Mouse (Mus musculus) layer of hippocampus, postnatal 36 days (tissue): ENCODE measurements around the gene Itpr2. TPM values are rescaled to one million over a fixed set of nuclear protein-coding genes. Genes with fewer than 3 reads are reported as not detected.
A peak's percentile ranks its signal among the peaks of the same experiment; 100 is the strongest.

Experiments
- DNase-seq, 2 experiments: peaks; one replicate each; pipeline ENCODE4 v3.0.0; 2022
- total RNA-seq, 2 experiments: library from RNA; stranded (reverse); gene quantifications; 2 replicates each; pipeline ENCODE4 v1.2.3; 2021

Itpr2 gene
- total RNA-seq, 2 experiments from 2014 or later = 15.7 to 21.3 TPM

GRCm38 (mm10) chr6:146083056-146083961, 418.7 kb downstream of the Itpr2 start:
- DNase-seq = no peak

GRCm38 (mm10) chr6:146082476-146082875, 419.5 kb downstream of the Itpr2 start:
- no peak for DNase-seq

DNA sequence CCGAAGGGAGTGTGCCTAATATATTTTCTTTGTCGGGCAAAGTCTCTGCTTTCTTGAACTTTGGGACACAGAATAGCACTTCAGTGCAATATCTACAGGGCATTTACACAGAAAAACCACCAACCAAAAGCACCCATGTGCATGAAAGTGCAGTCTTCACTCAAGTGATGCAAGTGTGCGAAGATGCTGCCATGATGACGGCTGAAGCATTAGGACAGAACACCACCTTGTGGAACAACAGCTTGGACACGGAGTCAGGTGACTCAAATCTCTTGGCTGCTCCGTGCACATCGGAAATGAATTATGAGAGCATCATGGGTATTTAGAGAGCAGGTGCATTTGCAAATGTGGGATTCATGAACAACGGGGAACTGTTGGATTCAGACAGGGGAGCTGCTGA, 420.4 kb downstream of the Itpr2 start:
- DNase-seq = no peak

DNA sequence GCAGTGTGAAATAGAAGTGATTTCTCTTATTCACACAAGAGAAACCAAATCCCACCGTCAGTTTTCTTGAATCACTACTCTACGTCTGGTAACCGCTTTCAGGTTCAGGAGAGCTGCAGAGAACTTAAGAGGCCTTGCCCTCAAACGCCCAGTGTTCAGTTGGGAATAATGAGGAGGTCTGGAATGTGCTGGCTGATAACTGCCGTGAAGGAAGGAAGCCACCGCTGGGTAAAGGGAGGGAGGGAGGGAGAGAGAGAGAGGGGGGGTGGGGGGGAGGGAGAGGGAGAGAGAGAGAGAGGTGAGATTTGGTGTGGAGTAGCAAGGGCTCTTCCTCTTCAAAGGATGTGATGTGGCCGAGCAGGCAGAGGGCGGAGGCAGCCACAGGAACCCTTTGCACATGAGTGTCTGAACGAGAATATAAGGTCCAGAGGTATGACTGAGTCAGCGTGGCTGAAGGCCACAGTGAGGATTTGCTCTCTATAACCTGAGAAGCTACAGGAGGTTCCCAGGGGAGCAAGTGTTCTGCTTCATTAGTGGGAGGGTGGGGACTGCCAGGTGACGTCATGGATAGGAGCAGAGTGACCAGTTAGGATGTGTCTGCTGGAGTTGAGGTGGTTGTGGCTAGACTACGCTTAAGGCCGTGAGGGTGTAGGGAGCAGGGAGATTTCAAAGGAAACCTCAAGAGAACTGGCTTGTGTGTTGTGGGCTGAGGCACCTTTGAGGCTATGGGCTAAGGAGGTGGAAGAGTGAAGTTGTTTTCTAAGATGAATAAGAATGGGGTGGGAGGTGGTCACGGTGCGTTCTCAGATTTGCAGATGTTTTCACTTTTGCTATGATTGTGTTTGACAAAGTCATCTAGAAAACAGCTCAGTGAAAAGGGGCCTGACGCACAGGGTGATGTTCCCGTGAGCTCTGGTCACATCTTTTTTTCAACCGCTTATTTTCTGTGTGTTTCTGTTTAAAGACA, 421.2 kb downstream of the Itpr2 start:
- DNase-seq = no peak

DNA sequence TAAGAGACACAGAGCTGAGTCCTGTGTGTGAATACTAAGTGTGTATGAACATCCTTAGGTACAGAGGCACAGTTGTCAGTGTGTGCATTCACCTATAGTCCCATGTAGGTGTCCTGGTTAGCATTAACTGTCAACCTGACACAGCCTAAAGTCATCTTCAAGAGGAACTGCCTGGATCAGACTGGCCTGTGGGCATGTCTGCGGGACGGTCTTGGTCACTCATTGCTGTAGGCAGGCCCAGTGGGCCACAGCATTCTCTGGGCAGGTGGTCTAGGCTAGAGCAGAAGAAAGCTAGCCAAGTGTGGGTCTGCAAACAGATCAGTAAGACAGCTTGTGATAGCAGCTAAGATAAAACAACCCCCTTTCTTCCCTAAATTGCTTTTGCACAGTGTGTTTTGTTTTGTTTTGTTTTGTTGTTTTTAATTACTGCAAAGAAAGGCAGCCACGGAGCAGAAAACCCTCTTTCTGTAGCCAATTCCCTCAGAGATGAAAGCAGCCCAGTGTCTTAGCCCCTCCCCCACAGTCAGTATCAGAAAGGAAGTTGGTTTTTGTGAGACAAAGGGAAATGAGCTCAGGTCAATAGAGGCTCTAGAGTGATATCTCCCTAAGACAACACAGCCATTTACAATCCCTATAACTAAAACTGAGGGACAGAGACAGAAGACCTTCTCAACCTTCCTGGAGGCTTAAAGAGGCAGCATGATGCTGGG, 422.1 kb downstream of the Itpr2 start:
- no peak for DNase-seq

GRCm38 (mm10) chr6:146079261-146079660, 422.8 kb downstream of the Itpr2 start:
- DNase-seq = peak; percentile 52 to 70

DNA sequence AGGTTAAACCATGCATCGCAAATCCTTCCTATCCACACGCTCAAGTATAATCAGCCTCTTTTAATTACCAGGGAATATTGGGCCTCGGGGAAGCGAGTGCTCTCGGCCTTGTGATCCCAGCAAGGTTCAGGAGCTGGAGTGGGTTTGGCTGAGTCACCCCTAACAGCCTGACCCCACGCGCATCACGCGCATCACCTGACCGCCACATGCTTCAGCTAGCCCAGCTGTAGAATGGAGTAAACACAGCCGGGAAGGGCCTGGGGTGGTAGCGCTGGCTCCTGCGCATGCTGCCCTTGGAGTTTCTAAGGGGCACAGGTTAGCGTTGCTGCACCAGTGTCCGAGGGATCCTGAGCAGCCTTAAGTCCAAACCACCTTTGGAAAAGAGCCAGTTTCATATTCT, 423.9 kb downstream of the Itpr2 start:
- no peak for DNase-seq

DNA sequence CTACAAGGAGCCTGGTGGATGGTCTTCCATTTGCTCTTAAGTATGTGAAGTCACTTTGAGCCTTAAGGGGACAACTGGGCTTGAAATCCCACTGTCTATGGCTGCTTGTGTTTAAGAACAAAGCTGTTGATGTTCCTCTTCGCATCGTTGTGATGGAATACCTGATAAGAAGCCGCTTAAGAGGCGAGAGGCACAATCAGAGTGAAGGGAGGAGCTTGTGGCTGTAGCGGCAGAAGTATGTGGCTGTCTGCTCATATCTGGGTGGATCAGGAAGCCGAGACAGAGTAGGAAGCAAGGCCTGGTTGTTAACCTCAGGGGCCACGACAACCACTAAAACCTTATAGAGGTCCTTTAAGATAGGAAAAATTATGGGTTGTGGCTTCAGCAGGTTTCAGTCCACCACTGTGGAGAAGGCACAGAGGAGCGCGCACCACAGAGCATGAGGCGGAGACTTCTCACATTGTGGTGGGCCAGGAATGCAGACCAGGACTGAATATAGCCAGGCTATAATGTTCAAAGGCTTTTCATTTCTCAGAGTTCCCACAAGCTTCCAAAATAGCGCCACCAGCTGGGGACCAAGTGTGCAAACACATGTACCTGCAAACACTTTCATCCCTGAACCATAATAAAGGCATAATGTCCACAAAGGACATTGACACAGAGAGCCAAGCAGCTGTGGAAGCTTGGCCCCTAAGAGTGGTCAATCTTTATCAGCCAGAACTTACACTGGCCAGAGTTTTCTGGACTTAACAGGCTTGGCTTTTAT, 424.7 kb downstream of the Itpr2 start:
- no peak for DNase-seq

DNA sequence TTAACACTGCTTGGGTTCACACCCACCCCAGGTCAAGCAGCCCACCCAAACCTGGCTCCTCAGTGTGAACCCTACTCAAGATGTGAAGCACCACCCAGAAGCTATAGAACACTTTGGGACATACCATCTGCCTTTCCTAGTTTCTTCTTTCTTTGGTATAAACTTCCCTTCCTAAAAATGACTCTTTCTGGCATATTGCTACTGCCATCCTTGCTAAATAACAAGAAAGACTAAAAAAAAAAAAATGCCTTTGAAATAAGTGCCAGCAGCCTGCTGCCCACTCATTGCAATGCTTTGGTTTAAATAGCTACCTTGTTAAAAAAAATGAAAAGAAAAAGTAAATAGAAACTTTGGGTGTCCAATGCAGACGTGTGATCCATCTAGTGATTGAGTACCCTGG, 429.2 kb downstream of the Itpr2 start:
- no peak for DNase-seq

DNA sequence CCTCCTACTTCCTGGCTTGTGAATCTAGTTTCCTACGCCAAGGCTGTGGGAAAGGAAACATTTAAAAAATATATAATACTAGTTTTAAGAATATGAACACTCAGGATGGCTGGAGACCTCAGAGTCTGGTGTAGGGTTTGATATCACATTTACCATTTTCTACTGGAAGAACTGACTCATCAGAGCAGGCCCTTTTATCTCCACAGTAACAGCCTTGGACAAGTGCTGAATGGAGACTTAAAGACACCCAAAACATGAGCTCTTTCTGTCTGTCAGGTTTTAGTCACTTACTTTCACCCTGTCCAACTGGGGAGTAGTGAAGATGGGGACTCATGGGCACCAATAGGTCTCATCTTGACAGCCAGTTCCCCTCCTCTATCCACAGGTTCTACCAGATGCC, 430.1 kb downstream of the Itpr2 start:
- DNase-seq = no peak

Other genes with a start within 250 kb of the Itpr2 start
- 100 to 1,000 TPM; 109 to 114 TPM for gene Fgfr1op2, start 75.0 kb upstream of the Itpr2 start, total RNA-seq
- gene Ints13, start 75.6 kb upstream of the Itpr2 start, total RNA-seq = 10 to 100 TPM; 41.1 to 51.9 TPM
- 10 to 100 TPM; 47.3 to 49.8 TPM for gene Med21, start 140.3 kb upstream of the Itpr2 start, total RNA-seq
- gene Tm7sf3, start 140.6 kb upstream of the Itpr2 start, total RNA-seq = 10 to 100 TPM; 41.3 to 42.0 TPM
- gene Stk38l, start 222.8 kb upstream of the Itpr2 start, total RNA-seq = 10 to 100 TPM; 21.3 to 23.3 TPM